Comparison of ENCODE assay signal across 12 mouse cellular contexts in the genomic region with DNA sequence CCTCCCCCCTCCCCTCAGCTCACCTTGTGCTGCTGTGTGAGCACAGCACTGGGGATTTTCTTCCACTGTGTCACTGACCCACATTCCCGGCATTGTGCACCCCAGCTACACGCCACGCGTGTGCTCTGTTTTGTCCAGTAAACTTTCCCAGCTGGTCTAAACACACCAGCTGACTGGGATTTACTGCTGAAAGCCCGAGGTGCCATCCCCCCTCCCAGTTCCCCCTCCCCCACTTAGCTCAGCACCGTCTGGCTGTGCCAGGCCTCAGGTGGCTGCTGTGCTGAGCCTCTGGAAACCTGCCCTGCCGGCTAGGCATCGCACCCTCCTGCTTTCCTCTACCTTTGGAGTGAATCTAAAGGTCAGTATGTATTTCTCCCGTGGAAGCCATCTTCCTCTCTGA. TPM values are rescaled to one million over a fixed set of nuclear protein-coding genes. Genes with fewer than 3 reads are reported as not detected.
DNase-seq lines count a peak whose midpoint lies in the region; ATAC-seq lines count a peak whose summit lies in the region.
"Had no signal": no experiment of that assay in that cellular context is flagged by ENCODE, and none has a peak within 500 bp of the region (broad histone marks: within the 10 kb centered on the region; RNA-seq: fewer than 3 reads in every experiment).

No protein-coding gene starts in this region.

- H3K4me2 ChIP-seq in forebrain, embryonic 11.5 days (ENCODE audit: low read depth, low read length, severe bottlenecking), result no peak overlapping the region
- H3K4me2 ChIP-seq in neural tube, embryonic 12.5 days (replicated peaks), result no peak overlapping the region
- no peak overlapping the region; the same call in 1 of the 2 replicates for H3K4me2 ChIP-seq in neural tube, embryonic 15.5 days

- peaks cover 27% of the 10 kb centered on the region for H3K36me3 ChIP-seq in forebrain, embryonic 10.5 days (replicated peaks)
- no peaks in the 10 kb centered on the region; the same call in 1 of the 2 replicates for H3K36me3 ChIP-seq in forebrain, embryonic 11.5 days (ENCODE audit: control insufficient read depth, insufficient read depth, low read length)
- H3K36me3 ChIP-seq in neural tube, embryonic 12.5 days, result peaks cover 21% of the 10 kb centered on the region
- peaks cover 10% of the 10 kb centered on the region for H3K36me3 ChIP-seq in neural tube, embryonic 15.5 days
- H3K36me3 ChIP-seq in limb, embryonic 10.5 days, result peaks cover 26% of the 10 kb centered on the region

- H3K27ac ChIP-seq in forebrain, embryonic 10.5 days, result peak overlapping the region; percentile 40; the same call in 1 of the 2 replicates
- H3K27ac ChIP-seq in forebrain, embryonic 11.5 days (ENCODE audit: low read depth, low read length), result no peak overlapping the region
- no peak overlapping the region for H3K27ac ChIP-seq in neural tube, embryonic 12.5 days
- no peak overlapping the region for H3K27ac ChIP-seq in neural tube, embryonic 15.5 days (replicated peaks)
- peak overlapping the region; percentile 42; the same call in 1 of the 2 replicates for H3K27ac ChIP-seq in limb, embryonic 10.5 days
- H3K27ac ChIP-seq: left cerebral cortex, adult 2 months had no signal

- H3K9me3 ChIP-seq in forebrain, embryonic 10.5 days, result no peaks in the 10 kb centered on the region
- no peaks in the 10 kb centered on the region for H3K9me3 ChIP-seq in forebrain, embryonic 11.5 days (ENCODE audit: control insufficient read depth, low read length)
- no peaks in the 10 kb centered on the region for H3K9me3 ChIP-seq in neural tube, embryonic 12.5 days
- no peaks in the 10 kb centered on the region for H3K9me3 ChIP-seq in neural tube, embryonic 15.5 days (replicated peaks)
- no peaks in the 10 kb centered on the region for H3K9me3 ChIP-seq in limb, embryonic 10.5 days (replicated peaks)
- H3K9me3 ChIP-seq: megakaryocyte, embryonic 14.5 days had no signal

- H3K27me3 ChIP-seq in forebrain, embryonic 10.5 days (ENCODE audit: poor library complexity, severe bottlenecking), result no peaks in the 10 kb centered on the region
- H3K27me3 ChIP-seq in forebrain, embryonic 11.5 days (ENCODE audit: control insufficient read depth, insufficient read depth, low read length), result no peaks in the 10 kb centered on the region
- no peaks in the 10 kb centered on the region for H3K27me3 ChIP-seq in neural tube, embryonic 12.5 days (replicated peaks)
- H3K27me3 ChIP-seq in neural tube, embryonic 15.5 days (replicated peaks), result no peaks in the 10 kb centered on the region
- no peaks in the 10 kb centered on the region for H3K27me3 ChIP-seq in limb, embryonic 10.5 days (ENCODE audit: low read depth, poor library complexity, severe bottlenecking)

- H3K4me3 ChIP-seq in forebrain, embryonic 10.5 days, result no peak overlapping the region
- H3K4me3 ChIP-seq in forebrain, embryonic 11.5 days (ENCODE audit: low read depth, low read length), result no peak overlapping the region
- no peak overlapping the region for H3K4me3 ChIP-seq in neural tube, embryonic 12.5 days
- H3K4me3 ChIP-seq in neural tube, embryonic 15.5 days (replicated peaks), result no peak overlapping the region
- H3K4me3 ChIP-seq in limb, embryonic 10.5 days, result no peak overlapping the region
- H3K4me3 ChIP-seq: left cerebral cortex, adult 2 months; megakaryocyte, embryonic 14.5 days had no signal

- H3K9ac ChIP-seq in forebrain, embryonic 11.5 days (ENCODE audit: low read length), result no peak overlapping the region
- H3K9ac ChIP-seq in neural tube, embryonic 12.5 days, result no peak overlapping the region
- no peak overlapping the region for H3K9ac ChIP-seq in neural tube, embryonic 15.5 days (replicated peaks)

- H3K4me1 ChIP-seq in forebrain, embryonic 10.5 days, result peaks cover 8% of the 10 kb centered on the region
- H3K4me1 ChIP-seq in forebrain, embryonic 11.5 days (replicated peaks; ENCODE audit: control insufficient read depth, insufficient read depth, low read length), result peaks cover 3% of the 10 kb centered on the region; the same call in 1 of the 2 replicates
- peaks cover 7% of the 10 kb centered on the region for H3K4me1 ChIP-seq in neural tube, embryonic 12.5 days
- H3K4me1 ChIP-seq in neural tube, embryonic 15.5 days, result peaks cover 4% of the 10 kb centered on the region; the same call in 1 of the 2 replicates
- H3K4me1 ChIP-seq in limb, embryonic 10.5 days, result peaks cover 10% of the 10 kb centered on the region

- no peak for ATAC-seq in forebrain, embryonic 11.5 days (replicated peaks; ENCODE audit: low FRiP score)
- ATAC-seq in neural tube, embryonic 12.5 days (ENCODE audit: low FRiP score, low read depth), result peak; percentile 71; the same call in 1 of the 2 replicates
- ATAC-seq in neural tube, embryonic 15.5 days (ENCODE audit: low FRiP score), result no peak

- WGBS in forebrain, embryonic 10.5 days, result 34% methylated on average over 9 of the region's 9 CpGs
- WGBS in forebrain, embryonic 11.5 days, result 32% methylated on average over 9 of the region's 9 CpGs
- WGBS in neural tube, embryonic 12.5 days, result 26% methylated on average over 9 of the region's 9 CpGs
- WGBS in neural tube, embryonic 15.5 days, result 16% methylated on average over 9 of the region's 9 CpGs
- WGBS in limb, embryonic 10.5 days, result 33% methylated on average over 9 of the region's 9 CpGs

- no peak for DNase-seq in forebrain, embryonic 10.5 days (ENCODE audit: extremely low spot score, low spot score)
- DNase-seq in forebrain, embryonic 11.5 days (ENCODE audit: low spot score), result no peak
- DNase-seq in limb, embryonic 10.5 days (ENCODE audit: low spot score), result peak; percentile 32
- DNase-seq in layer of hippocampus, postnatal 25 days (ENCODE audit: extremely low spot score in 1 of 2, low spot score in 1 of 2), result no peak
- no peak for DNase-seq in liver
- no peak for DNase-seq in embryo, embryonic 10 days (ENCODE audit: low spot score)
- DNase-seq: B cell, adult 2 months; heart, adult 18-20 months had no signal

RNA-seq across cellular contexts. Expression of a gene that starts 33.8 kb away (rescaled TPM):
- 104 and 107 TPM in 2 replicates for polyA plus RNA-seq in forebrain, embryonic 10.5 days (2016; fragmentation: Nextera tagmentation; extraction: Ambion mirVana)
- polyA plus RNA-seq in forebrain, embryonic 11.5 days (2014; fragmentation: Nextera tagmentation; extraction: Ambion mirVana), result 115 and 117 TPM in 2 replicates
- polyA plus RNA-seq in neural tube, embryonic 12.5 days (2016; fragmentation: Nextera tagmentation; extraction: Ambion mirVana), result 105 and 120 TPM in 2 replicates
- 76.1 and 77.4 TPM in 2 replicates for polyA plus RNA-seq in neural tube, embryonic 15.5 days (2015; fragmentation: Nextera tagmentation; extraction: Ambion mirVana)
- 98.8 and 99.4 TPM in 2 replicates for polyA plus RNA-seq in limb, embryonic 10.5 days (2016; fragmentation: Nextera tagmentation; extraction: Ambion mirVana)
- total RNA-seq in layer of hippocampus, postnatal 25 days (2021), result 10 to 100 TPM; 35.2 to 38.2 TPM

RNA-seq across cellular contexts. Expression of a gene that starts 45.6 kb away (rescaled TPM):
- polyA plus RNA-seq in forebrain, embryonic 10.5 days (2016; fragmentation: Nextera tagmentation; extraction: Ambion mirVana), result not detected in 2 replicates
- not detected in 2 replicates for polyA plus RNA-seq in forebrain, embryonic 11.5 days (2014; fragmentation: Nextera tagmentation; extraction: Ambion mirVana)
- polyA plus RNA-seq in neural tube, embryonic 12.5 days (2016; fragmentation: Nextera tagmentation; extraction: Ambion mirVana), result 0.32 TPM in 1 of 2 replicates, not detected in the other
- polyA plus RNA-seq in neural tube, embryonic 15.5 days (2015; fragmentation: Nextera tagmentation; extraction: Ambion mirVana), result not detected in 2 replicates
- not detected in 2 replicates for polyA plus RNA-seq in limb, embryonic 10.5 days (2016; fragmentation: Nextera tagmentation; extraction: Ambion mirVana)
- not detected for total RNA-seq in layer of hippocampus, postnatal 25 days (2021)
- total RNA-seq: heart, adult 18-20 months had no signal

RNA-seq across cellular contexts. Expression of a gene that starts 48.0 kb away (rescaled TPM):
- polyA plus RNA-seq in forebrain, embryonic 10.5 days (2016; fragmentation: Nextera tagmentation; extraction: Ambion mirVana), result 0.43 and 0.64 TPM in 2 replicates
- 0.73 and 0.79 TPM in 2 replicates for polyA plus RNA-seq in forebrain, embryonic 11.5 days (2014; fragmentation: Nextera tagmentation; extraction: Ambion mirVana)
- 1.5 and 1.9 TPM in 2 replicates for polyA plus RNA-seq in neural tube, embryonic 12.5 days (2016; fragmentation: Nextera tagmentation; extraction: Ambion mirVana)
- polyA plus RNA-seq in neural tube, embryonic 15.5 days (2015; fragmentation: Nextera tagmentation; extraction: Ambion mirVana), result 3.3 and 5.7 TPM in 2 replicates
- 0.41 and 1.1 TPM in 2 replicates for polyA plus RNA-seq in limb, embryonic 10.5 days (2016; fragmentation: Nextera tagmentation; extraction: Ambion mirVana)
- total RNA-seq in layer of hippocampus, postnatal 25 days (2021), result 1 to 10 TPM; 2.4 TPM

RNA-seq across cellular contexts. Expression of a gene that starts 52.9 kb away (rescaled TPM):
- polyA plus RNA-seq in forebrain, embryonic 10.5 days (2016; fragmentation: Nextera tagmentation; extraction: Ambion mirVana), result 0.44 and 0.61 TPM in 2 replicates
- polyA plus RNA-seq in forebrain, embryonic 11.5 days (2014; fragmentation: Nextera tagmentation; extraction: Ambion mirVana), result 0.83 and 1.4 TPM in 2 replicates
- 1.0 and 2.1 TPM in 2 replicates for polyA plus RNA-seq in neural tube, embryonic 12.5 days (2016; fragmentation: Nextera tagmentation; extraction: Ambion mirVana)
- 3.1 and 3.3 TPM in 2 replicates for polyA plus RNA-seq in neural tube, embryonic 15.5 days (2015; fragmentation: Nextera tagmentation; extraction: Ambion mirVana)
- polyA plus RNA-seq in limb, embryonic 10.5 days (2016; fragmentation: Nextera tagmentation; extraction: Ambion mirVana), result 0.40 and 0.83 TPM in 2 replicates
- total RNA-seq in layer of hippocampus, postnatal 25 days (2021), result 1 to 10 TPM in 1 of 2 experiments, under 1 TPM in 1; 0.64 to 3.7 TPM
- total RNA-seq: heart, adult 18-20 months had no signal

Comparison
In these comparisons a context has a peak if more than half of its experiments do, and no peak if none do; other contexts are left out.
1. H3K27ac ChIP-seq: peak in forebrain, embryonic 10.5 days (single experiment) and limb, embryonic 10.5 days (single experiment); none in forebrain, embryonic 11.5 days (single experiment), neural tube, embryonic 12.5 days (single experiment) and neural tube, embryonic 15.5 days (single experiment).